Mouse (Mus musculus): ENCODE measurements around the gene Snx5. TPM values are rescaled to one million over a fixed set of nuclear protein-coding genes. Genes with fewer than 3 reads are reported as not detected.

Snx5 gene
- polyA plus RNA-seq, 1 experiment from 2014 or later = 103 TPM

- no peaks in the 10 kb centered on the region for H3K9me3 ChIP-seq (replicated peaks; ENCODE audit: low read length)
- H3K4me3 ChIP-seq (replicated peaks; ENCODE audit: low read depth, low read length) = no peak overlapping the region
- 32% methylated on average over 7 of the region's 7 CpGs for WGBS
- peaks cover 17% of the 10 kb centered on the region for H3K36me3 ChIP-seq (ENCODE audit: insufficient read depth, low read length)
- H3K27ac ChIP-seq = 0 out of 2 replicates have a peak overlapping the region, but pooled peaks have one; percentile 16
- H3K27me3 ChIP-seq (ENCODE audit: insufficient read depth, low read length) = no peaks in the 10 kb centered on the region
- H3K9ac ChIP-seq (ENCODE audit: low read depth, low read length) = no peak overlapping the region
- peak; percentile 71 for DNase-seq (ENCODE audit: low spot score)
- no peak for TF ChIP-seq CTCF (IDR thresholded peaks at IDR 0.05; ENCODE audit: low read depth)
- no peak overlapping the region for H3K4me2 ChIP-seq (ENCODE audit: low read length)
- no peak for ATAC-seq (replicated peaks; ENCODE audit: low FRiP score, low read depth)
- no peaks in the 10 kb centered on the region for H3K4me1 ChIP-seq (replicated peaks; ENCODE audit: insufficient read depth, low read length)
Measured at GRCm38 (mm10) chr2:144245464-144245863, 25.2 kb downstream of the Snx5 start.

- ATAC-seq (replicated peaks; ENCODE audit: low FRiP score, low read depth) = no peak
Measured at GRCm38 (mm10) chr2:144240095-144240899, 30.4 kb downstream of the Snx5 start.

DNA sequence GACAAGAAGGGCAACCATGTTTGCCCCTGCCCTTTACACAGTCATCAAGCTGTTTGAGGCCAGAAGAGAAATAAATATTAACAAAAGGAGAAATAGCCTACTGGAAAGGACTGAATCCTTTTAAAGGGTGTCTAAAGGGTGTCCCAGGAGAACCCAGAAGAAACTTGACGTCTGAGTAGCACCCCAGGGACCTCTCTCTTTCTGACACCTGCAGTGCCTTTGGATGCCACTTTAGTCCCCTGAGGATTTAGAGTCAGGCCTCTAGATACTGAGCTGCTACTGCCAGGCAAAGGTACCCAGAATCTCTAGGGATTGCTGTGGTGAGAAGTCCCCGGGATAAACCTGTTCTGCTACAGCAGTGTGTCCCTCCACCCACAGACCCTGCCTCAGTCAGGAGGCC, 31.4 kb downstream of the Snx5 start:
- no peak overlapping the region for H3K4me2 ChIP-seq (ENCODE audit: low read length)
- H3K4me1 ChIP-seq (replicated peaks; ENCODE audit: insufficient read depth, low read length) = no peaks in the 10 kb centered on the region
- H3K9ac ChIP-seq (ENCODE audit: low read depth, low read length) = no peak overlapping the region
- DNase-seq (ENCODE audit: low spot score) = no peak
- H3K27ac ChIP-seq = no peak overlapping the region
- H3K9me3 ChIP-seq (replicated peaks; ENCODE audit: low read length) = no peaks in the 10 kb centered on the region
- no peak for TF ChIP-seq CTCF (IDR thresholded peaks at IDR 0.05; ENCODE audit: low read depth)
- no peak overlapping the region for H3K4me3 ChIP-seq (replicated peaks; ENCODE audit: low read depth, low read length)
- no peaks in the 10 kb centered on the region for H3K27me3 ChIP-seq (ENCODE audit: insufficient read depth, low read length)
- no peaks in the 10 kb centered on the region for H3K36me3 ChIP-seq (ENCODE audit: insufficient read depth, low read length)
- no peak for ATAC-seq (replicated peaks; ENCODE audit: low FRiP score, low read depth)
- 52% methylated on average over 2 of the region's 2 CpGs for WGBS

More at GRCm38 (mm10) chr2:144240095-144240899, 30.4 kb downstream of the Snx5 start:
- H3K27ac ChIP-seq = no peak overlapping the region
- no peak overlapping the region for H3K9ac ChIP-seq (ENCODE audit: low read depth, low read length)
- H3K4me2 ChIP-seq (ENCODE audit: low read length) = no peak overlapping the region
- no peaks in the 10 kb centered on the region for H3K36me3 ChIP-seq (ENCODE audit: insufficient read depth, low read length)
- H3K9me3 ChIP-seq (replicated peaks; ENCODE audit: low read length) = no peaks in the 10 kb centered on the region
- no peak for TF ChIP-seq CTCF (IDR thresholded peaks at IDR 0.05; ENCODE audit: low read depth)
- no peaks in the 10 kb centered on the region for H3K27me3 ChIP-seq (ENCODE audit: insufficient read depth, low read length)
- no peak for DNase-seq (ENCODE audit: low spot score)
- H3K4me1 ChIP-seq (replicated peaks; ENCODE audit: insufficient read depth, low read length) = no peaks in the 10 kb centered on the region
- no peak overlapping the region for H3K4me3 ChIP-seq (replicated peaks; ENCODE audit: low read depth, low read length)
- 79% methylated on average over 3 of the region's 3 CpGs for WGBS

- Histone ChIP-seq H3K4me2 (ENCODE audit: low read length) (no peak overlapping the region), H3K9ac (ENCODE audit: low read depth, low read length) (no peak overlapping the region), H3K27me3 (ENCODE audit: insufficient read depth, low read length) (no peaks in the 10 kb centered on the region), H3K27ac (no peak overlapping the region), H3K36me3 (ENCODE audit: insufficient read depth, low read length) (no peaks in the 10 kb centered on the region), H3K4me1 (replicated peaks; ENCODE audit: insufficient read depth, low read length) (no peaks in the 10 kb centered on the region), H3K4me3 (replicated peaks; ENCODE audit: low read depth, low read length) (no peak overlapping the region), H3K9me3 (replicated peaks; ENCODE audit: low read length) (no peaks in the 10 kb centered on the region)
- ATAC-seq (replicated peaks; ENCODE audit: low FRiP score, low read depth) (no peak), DNase-seq (ENCODE audit: low spot score) (no peak)
- WGBS = 75% methylated on average over 6 of the region's 6 CpGs
- no peak for TF ChIP-seq CTCF (IDR thresholded peaks at IDR 0.05; ENCODE audit: low read depth)
Measured at GRCm38 (mm10) chr2:144238341-144238740, 32.4 kb downstream of the Snx5 start.

DNA sequence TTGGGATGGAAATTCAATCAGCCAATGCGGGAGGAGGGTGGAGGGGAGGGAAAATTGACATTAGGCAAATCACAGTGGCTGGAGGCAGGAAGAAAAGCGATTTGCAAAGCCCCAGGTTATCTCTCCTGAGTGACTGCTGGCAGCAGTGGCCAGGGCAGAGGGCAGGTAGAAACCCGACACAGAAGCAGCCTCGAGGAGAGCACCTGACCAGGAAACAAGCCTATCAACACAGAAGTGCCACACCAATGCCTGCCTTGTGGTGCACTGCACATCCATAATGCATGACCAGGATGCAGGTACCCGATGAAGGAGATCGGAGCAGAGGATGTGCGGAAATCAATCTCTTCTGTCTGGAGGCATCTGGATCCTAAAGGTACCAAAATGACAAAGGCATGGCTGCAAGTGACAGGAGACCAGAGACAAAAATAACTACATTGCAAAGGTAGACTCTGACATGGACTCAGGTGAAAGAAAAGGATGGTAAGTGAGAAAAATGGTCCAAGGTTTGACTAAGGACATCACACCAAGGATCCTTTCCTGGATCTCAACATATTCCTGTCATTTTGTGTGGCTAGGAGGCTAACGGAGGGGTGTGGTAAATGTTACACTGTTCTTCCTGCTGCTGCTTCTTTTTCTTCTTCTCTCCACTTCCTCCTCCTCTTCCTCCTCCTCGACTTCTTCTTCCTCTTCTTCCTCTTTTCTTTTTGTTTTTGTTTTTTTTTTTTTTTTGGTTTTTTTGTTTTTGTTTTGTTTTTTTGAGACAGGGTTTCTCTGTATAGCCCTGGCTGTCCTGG, 33.7 kb downstream of the Snx5 start:
- no peaks in the 10 kb centered on the region for H3K36me3 ChIP-seq (ENCODE audit: insufficient read depth, low read length)
- WGBS = 54% methylated on average over 9 of the region's 9 CpGs

GRCm38 (mm10) chr2:144235776-144236175, 34.9 kb downstream of the Snx5 start:
- 34% methylated on average over 3 of the region's 3 CpGs for WGBS
- no peaks in the 10 kb centered on the region for H3K36me3 ChIP-seq (ENCODE audit: insufficient read depth, low read length)
- no peaks in the 10 kb centered on the region for H3K9me3 ChIP-seq (replicated peaks; ENCODE audit: low read length)
- H3K4me1 ChIP-seq (replicated peaks; ENCODE audit: insufficient read depth, low read length) = peaks cover 3% of the 10 kb centered on the region; the same call in 1 of the 2 replicates
- ATAC-seq (replicated peaks; ENCODE audit: low FRiP score, low read depth) (no peak), DNase-seq (ENCODE audit: low spot score) (no peak)
- no peaks in the 10 kb centered on the region for H3K27me3 ChIP-seq (ENCODE audit: insufficient read depth, low read length)
- H3K27ac ChIP-seq = no peak overlapping the region
- no peak for TF ChIP-seq CTCF (IDR thresholded peaks at IDR 0.05; ENCODE audit: low read depth)
- no peak overlapping the region for H3K4me3 ChIP-seq (replicated peaks; ENCODE audit: low read depth, low read length)
- H3K4me2 ChIP-seq (ENCODE audit: low read length) = no peak overlapping the region
- H3K9ac ChIP-seq (ENCODE audit: low read depth, low read length) = no peak overlapping the region

More for the DNA sequence above, 33.7 kb downstream of the Snx5 start:
- no peak overlapping the region for H3K9ac ChIP-seq (ENCODE audit: low read depth, low read length)
- no peak overlapping the region for H3K27ac ChIP-seq
- ATAC-seq (replicated peaks; ENCODE audit: low FRiP score, low read depth) = no peak
- no peaks in the 10 kb centered on the region for H3K4me1 ChIP-seq (replicated peaks; ENCODE audit: insufficient read depth, low read length)
- no peaks in the 10 kb centered on the region for H3K9me3 ChIP-seq (replicated peaks; ENCODE audit: low read length)
- H3K4me3 ChIP-seq (replicated peaks; ENCODE audit: low read depth, low read length) = no peak overlapping the region
- no peak for TF ChIP-seq CTCF (IDR thresholded peaks at IDR 0.05; ENCODE audit: low read depth)
- no peak overlapping the region for H3K4me2 ChIP-seq (ENCODE audit: low read length)
- no peaks in the 10 kb centered on the region for H3K27me3 ChIP-seq (ENCODE audit: insufficient read depth, low read length)
- no peak for DNase-seq (ENCODE audit: low spot score)

Data from kidney, postnatal 0 days (tissue).